Mouse (Mus musculus) stomach, postnatal 0 days (tissue): Measurements from ENCODE around the gene Tmem132d. TPM values are rescaled to one million over a fixed set of nuclear protein-coding genes. Genes with fewer than 3 reads are reported as not detected.

ENCODE experiments used
- ATAC-seq: fragments of 200-750 bp; cut with Nextera tagmentation; 2 replicates; pipeline ENCODE4 v1.8.0; 2017; ENCODE audit not compliant: low FRiP score, low TSS enrichment
- DNase-seq: peaks from one replicate; pipeline ENCODE4 v3.0.0-alpha.2; 2016; ENCODE audit warnings: low spot score
- H3K27ac ChIP-seq: fragments of 300-500 bp; sonication (generic); replicated peaks from 2 replicates; pipeline ENCODE4 v1.5.1; 2014; ENCODE audit warnings: mild to moderate bottlenecking, control low read depth
- H3K27me3 ChIP-seq: fragments of 300-500 bp; sonication (generic); 2 replicates; pipeline ENCODE4 v1.6.1; 2014; ENCODE audit warnings: low read length; ENCODE audit not compliant: control insufficient read depth, insufficient read depth
- H3K36me3 ChIP-seq: fragments of 300-500 bp; sonication (generic); 2 replicates; pipeline ENCODE4 v1.6.1; 2014; ENCODE audit warnings: low read length, mixed read lengths; ENCODE audit not compliant: control insufficient read depth, insufficient read depth
- H3K4me1 ChIP-seq: fragments of 300-500 bp; sonication (generic); replicated peaks from 2 replicates; pipeline ENCODE4 v1.6.1; 2014; ENCODE audit warnings: antibody characterized with exemption; ENCODE audit not compliant: control insufficient read depth, insufficient read depth
- H3K4me2 ChIP-seq: fragments of 300-500 bp; sonication (generic); replicated peaks from 2 replicates; pipeline ENCODE4 v1.6.1; 2014; ENCODE audit warnings: low read depth, mild to moderate bottlenecking, control low read depth, moderate library complexity
- H3K4me3 ChIP-seq: fragments of 300-500 bp; sonication (generic); 2 replicates; pipeline ENCODE4 v1.5.1; 2014; ENCODE audit warnings: low read depth, low read length, control low read depth
- H3K9ac ChIP-seq: fragments of 300-500 bp; sonication (generic); 2 replicates; pipeline ENCODE4 v1.6.1; 2014; ENCODE audit warnings: mild to moderate bottlenecking, low read length, control low read depth, mixed read lengths
- H3K9me3 ChIP-seq: fragments of 300-500 bp; sonication (generic); 2 replicates; pipeline ENCODE4 v1.6.1; 2016; ENCODE audit warnings: low read length; ENCODE audit not compliant: control insufficient read depth
- CTCF ChIP-seq: IDR thresholded peaks from 2 replicates; pipeline ENCODE4 v1.5.1; 2016; ENCODE audit warnings: antibody characterized with exemption, low read depth, mild to moderate bottlenecking, moderate library complexity
- EP300 ChIP-seq: optimal IDR thresholded peaks from 2 replicates; pipeline ENCODE3; 2016; ENCODE audit warnings: antibody characterized with exemption
- WGBS: fragments of 180-500 bp; shearing (Covaris S2); extraction: QIAGEN DNeasy Blood & Tissue Kit; methylation state at CpG from one replicate; pipeline ENCODE4 v1.1.7; 2014; 5-methylcytosine and 5-hydroxymethylcytosine counted together
- polyA plus RNA-seq: library from polyadenylated mRNA; unstranded; fragments of >200 nt; fragmentation: Nextera tagmentation; extraction: Ambion mirVana; gene quantifications from 2 replicates; pipeline ENCODE4 v1.2.1, GENCODE M21; 2015

Gene Tmem132d
- polyA plus RNA-seq, 1 experiment from 2014 or later = 0.16 TPM

- no peak overlapping the region for H3K4me3 ChIP-seq
- H3K27ac ChIP-seq = no peak overlapping the region
- TF ChIP-seq CTCF = no peak
- no peak for TF ChIP-seq EP300
- no peak overlapping the region for H3K9ac ChIP-seq
- no peaks in the 10 kb centered on the region for H3K9me3 ChIP-seq
- DNase-seq (no peak), ATAC-seq (no peak)
- no peak overlapping the region for H3K4me2 ChIP-seq
- H3K27me3 ChIP-seq = no peaks in the 10 kb centered on the region
- 79% methylated on average over 1 of the region's 1 CpGs for WGBS
- no peaks in the 10 kb centered on the region for H3K36me3 ChIP-seq
- no peaks in the 10 kb centered on the region for H3K4me1 ChIP-seq
Measured at GRCm38 (mm10) chr5:127895176-127895575, 537.7 kb downstream of the Tmem132d start.

- Histone ChIP-seq H3K27ac (no peak overlapping the region), H3K4me3 (no peak overlapping the region), H3K4me1 (no peaks in the 10 kb centered on the region), H3K4me2 (no peak overlapping the region), H3K36me3 (no peaks in the 10 kb centered on the region), H3K9ac (no peak overlapping the region), H3K9me3 (no peaks in the 10 kb centered on the region), H3K27me3 (no peaks in the 10 kb centered on the region)
- DNase-seq (no peak), ATAC-seq (no peak)
- WGBS = 88% methylated on average over 18 of the region's 18 CpGs
- no peak for TF ChIP-seq CTCF
- no peak for TF ChIP-seq EP300
Measured at GRCm38 (mm10) chr5:127885566-127886505, 547.0 kb downstream of the Tmem132d start.

- ATAC-seq (no peak), DNase-seq (no peak)
- no peaks in the 10 kb centered on the region for H3K4me1 ChIP-seq
- no peaks in the 10 kb centered on the region for H3K36me3 ChIP-seq
- H3K4me3 ChIP-seq = no peak overlapping the region
- no peak overlapping the region for H3K9ac ChIP-seq
- no peak overlapping the region for H3K4me2 ChIP-seq
- 64% methylated on average over 9 of the region's 10 CpGs for WGBS
- H3K27me3 ChIP-seq = no peaks in the 10 kb centered on the region
- H3K9me3 ChIP-seq = no peaks in the 10 kb centered on the region
- TF ChIP-seq EP300 = no peak
- no peak for TF ChIP-seq CTCF
- no peak overlapping the region for H3K27ac ChIP-seq
Measured at GRCm38 (mm10) chr5:127883021-127883420, 549.9 kb downstream of the Tmem132d start.

GRCm38 (mm10) chr5:127874461-127874860, 558.4 kb downstream of the Tmem132d start:
- Histone ChIP-seq H3K4me2 (no peak overlapping the region), H3K4me3 (no peak overlapping the region), H3K9me3 (no peaks in the 10 kb centered on the region), H3K27me3 (no peaks in the 10 kb centered on the region), H3K4me1 (no peaks in the 10 kb centered on the region), H3K36me3 (no peaks in the 10 kb centered on the region), H3K27ac (no peak overlapping the region), H3K9ac (no peak overlapping the region)
- TF ChIP-seq CTCF = no peak
- TF ChIP-seq EP300 = no peak
- DNase-seq = no peak
- WGBS = 83% methylated on average over 6 of the region's 6 CpGs
- ATAC-seq = no peak

DNA sequence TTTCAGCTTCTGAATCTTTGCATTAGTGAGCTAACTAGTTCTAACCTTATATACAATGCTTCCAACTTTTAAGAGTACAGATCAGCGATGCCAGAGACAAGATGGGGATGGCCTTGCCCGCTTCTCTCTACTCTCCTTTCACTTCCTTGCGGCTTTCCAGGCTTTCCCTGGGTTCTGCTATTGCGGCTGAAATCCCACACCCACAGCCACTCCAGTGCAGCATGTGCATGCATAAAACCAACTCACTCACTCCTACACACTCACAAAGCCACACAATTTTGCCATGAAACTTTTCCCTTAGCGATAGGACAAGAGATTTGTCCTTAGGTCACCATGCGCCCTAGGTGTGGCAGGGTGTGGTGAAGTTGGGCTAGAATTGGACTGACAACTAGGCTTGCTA, 567.7 kb downstream of the Tmem132d start:
- Histone ChIP-seq H3K4me3 (no peak overlapping the region), H3K9me3 (no peaks in the 10 kb centered on the region), H3K27me3 (no peaks in the 10 kb centered on the region), H3K9ac (no peak overlapping the region), H3K27ac (no peak overlapping the region), H3K4me1 (no peaks in the 10 kb centered on the region), H3K4me2 (no peak overlapping the region), H3K36me3 (no peaks in the 10 kb centered on the region)
- no peak for ATAC-seq
- no peak for TF ChIP-seq CTCF
- TF ChIP-seq EP300 = no peak
- DNase-seq = no peak
- 84% methylated on average over 6 of the region's 6 CpGs for WGBS

- Histone ChIP-seq H3K4me2 (no peak overlapping the region), H3K27me3 (no peaks in the 10 kb centered on the region), H3K27ac (no peak overlapping the region), H3K9ac (no peak overlapping the region), H3K4me1 (no peaks in the 10 kb centered on the region), H3K9me3 (no peaks in the 10 kb centered on the region), H3K36me3 (no peaks in the 10 kb centered on the region), H3K4me3 (no peak overlapping the region)
- DNase-seq (no peak), ATAC-seq (no peak)
- TF ChIP-seq CTCF = no peak
- no peak for TF ChIP-seq EP300
- 76% methylated on average over 2 of the region's 2 CpGs for WGBS
Measured at GRCm38 (mm10) chr5:127859719-127860118, 573.2 kb downstream of the Tmem132d start.
